Mouse (Mus musculus) heart, embryonic 13.5 days (tissue): ENCODE data around the gene Usp6nl. TPM values are rescaled to one million over a fixed set of nuclear protein-coding genes. Genes with fewer than 3 reads are reported as not detected.

Source experiments
- ATAC-seq: fragments of 200-750 bp; cut with Nextera tagmentation; 2 replicates; pipeline ENCODE4 v1.8.0; 2017; ENCODE audit warnings: moderate TSS enrichment; ENCODE audit not compliant: insufficient number of reproducible peaks, low FRiP score, low TSS enrichment; ENCODE audit errors: extremely low read depth
- H3K27ac ChIP-seq: fragments of 300-500 bp; sonication (generic); replicated peaks from 2 replicates; pipeline ENCODE4 v1.5.1; 2015; ENCODE audit warnings: moderate library complexity, mild to moderate bottlenecking, inconsistent platforms
- H3K27me3 ChIP-seq: fragments of 300-500 bp; sonication (generic); replicated peaks from 2 replicates; pipeline ENCODE4 v1.6.1; 2015; ENCODE audit warnings: mild to moderate bottlenecking, inconsistent platforms
- H3K36me3 ChIP-seq: fragments of 300-500 bp; sonication (generic); 2 replicates; pipeline ENCODE4 v1.6.1; 2015; ENCODE audit warnings: mild to moderate bottlenecking, inconsistent platforms
- H3K4me1 ChIP-seq: fragments of 300-500 bp; sonication (generic); 2 replicates; pipeline ENCODE4 v1.6.1; 2015; ENCODE audit warnings: inconsistent platforms
- H3K4me2 ChIP-seq: fragments of 300-500 bp; sonication (generic); 2 replicates; pipeline ENCODE4 v1.6.1; 2015; ENCODE audit warnings: inconsistent platforms, mild to moderate bottlenecking, moderate library complexity
- H3K4me3 ChIP-seq: fragments of 300-500 bp; sonication (generic); 2 replicates; pipeline ENCODE4 v1.5.1; 2015; ENCODE audit warnings: moderate library complexity, mild to moderate bottlenecking, inconsistent platforms
- H3K9ac ChIP-seq: fragments of 300-500 bp; sonication (generic); 2 replicates; pipeline ENCODE4 v1.6.1; 2015; ENCODE audit warnings: inconsistent platforms, mild to moderate bottlenecking, moderate library complexity
- H3K9me3 ChIP-seq: fragments of 300-500 bp; sonication (generic); 2 replicates; pipeline ENCODE4 v1.6.1; 2016; ENCODE audit warnings: inconsistent platforms
- WGBS: fragments of 180-500 bp; shearing (Covaris S2); methylation state at CpG from one replicate; pipeline ENCODE4 v1.1.7; 2015; ENCODE audit warnings: mixed read lengths; 5-methylcytosine and 5-hydroxymethylcytosine counted together
- polyA plus RNA-seq: library from polyadenylated mRNA; unstranded; fragments of >200 nt; fragmentation: Nextera tagmentation; extraction: Ambion mirVana; gene quantifications from 2 replicates; pipeline ENCODE4 v1.2.1, GENCODE M21; 2015

The Usp6nl gene
- 4.6 and 5.5 TPM in 2 replicates for polyA plus RNA-seq

GRCm38 (mm10) chr2:6322376-6322901 is at the start of gene Usp6nl:
Gene Usp6nl (plus strand): TSS chr2:6322667.
- Histone ChIP-seq H3K36me3 (no peaks in the 10 kb centered on the region), H3K4me1 (peaks cover 26% of the 10 kb centered on the region), H3K9ac (peak within 1 kb of the TSS; percentile 97), H3K4me2 (peak within 1 kb of the TSS; percentile 79), H3K9me3 (no peaks in the 10 kb centered on the region), H3K4me3 (peak within 1 kb of the TSS; percentile 97), H3K27ac (peak within 1 kb of the TSS; percentile 98), H3K27me3 (no peaks in the 10 kb centered on the region)
- ATAC-seq = peak; percentile 84
- WGBS = under 1% methylated on average over 63 of the region's 75 CpGs

- no peak overlapping the region for H3K4me3 ChIP-seq
- H3K27me3 ChIP-seq = no peaks in the 10 kb centered on the region
- peak overlapping the region; percentile 12 for H3K4me2 ChIP-seq
- 42% methylated on average over 10 of the region's 10 CpGs for WGBS
- no peak overlapping the region for H3K9ac ChIP-seq
- H3K9me3 ChIP-seq = no peaks in the 10 kb centered on the region
- no peaks in the 10 kb centered on the region for H3K36me3 ChIP-seq
- H3K27ac ChIP-seq = 0 out of 2 replicates have a peak overlapping the region, but pooled peaks have one; percentile 42
- no peak for ATAC-seq
- H3K4me1 ChIP-seq = peaks cover 20% of the 10 kb centered on the region
Observed at GRCm38 (mm10) chr2:6273392-6273845, 49.0 kb upstream of the Usp6nl start.

GRCm38 (mm10) chr2:6278813-6279530 is 43.5 kb upstream of the Usp6nl start:
- Histone ChIP-seq H3K4me1 (peaks cover 10% of the 10 kb centered on the region; the same call in 1 of the 2 replicates), H3K27me3 (no peaks in the 10 kb centered on the region), H3K9ac (no peak overlapping the region), H3K27ac (peak overlapping the region; percentile 39; the same call in 1 of the 2 replicates), H3K9me3 (no peaks in the 10 kb centered on the region), H3K36me3 (no peaks in the 10 kb centered on the region), H3K4me3 (no peak overlapping the region), H3K4me2 (no peak overlapping the region)
- ATAC-seq = no peak
- WGBS = 79% methylated on average over 10 of the region's 10 CpGs

- H3K27me3 ChIP-seq = no peaks in the 10 kb centered on the region
- no peak overlapping the region for H3K27ac ChIP-seq
- H3K9me3 ChIP-seq = no peaks in the 10 kb centered on the region
- no peak for ATAC-seq
- no peak overlapping the region for H3K4me3 ChIP-seq
- H3K36me3 ChIP-seq = no peaks in the 10 kb centered on the region
- WGBS = 64% methylated on average over 10 of the region's 10 CpGs
- peaks cover 12% of the 10 kb centered on the region; the same call in 1 of the 2 replicates for H3K4me1 ChIP-seq
- no peak overlapping the region for H3K9ac ChIP-seq
- H3K4me2 ChIP-seq = no peak overlapping the region
Observed at GRCm38 (mm10) chr2:6279614-6280301, 42.7 kb upstream of the Usp6nl start.

GRCm38 (mm10) chr2:6283569-6283968 is 38.9 kb upstream of the Usp6nl start:
- Histone ChIP-seq H3K4me2 (no peak overlapping the region), H3K36me3 (no peaks in the 10 kb centered on the region), H3K4me1 (peaks cover 17% of the 10 kb centered on the region; the same call in 1 of the 2 replicates), H3K9ac (no peak overlapping the region), H3K4me3 (no peak overlapping the region), H3K27ac (no peak overlapping the region), H3K27me3 (no peaks in the 10 kb centered on the region), H3K9me3 (no peaks in the 10 kb centered on the region)
- ATAC-seq = no peak
- WGBS = 82% methylated on average over 2 of the region's 2 CpGs

GRCm38 (mm10) chr2:6284784-6285183 is 37.7 kb upstream of the Usp6nl start:
- Histone ChIP-seq H3K27ac (no peak overlapping the region), H3K4me2 (no peak overlapping the region), H3K4me1 (peaks cover 11% of the 10 kb centered on the region; the same call in 1 of the 2 replicates), H3K9me3 (no peaks in the 10 kb centered on the region), H3K36me3 (no peaks in the 10 kb centered on the region), H3K4me3 (no peak overlapping the region), H3K9ac (no peak overlapping the region), H3K27me3 (no peaks in the 10 kb centered on the region)
- WGBS = 53% methylated on average over 3 of the region's 3 CpGs
- ATAC-seq = no peak

GRCm38 (mm10) chr2:6285794-6286193 is 36.7 kb upstream of the Usp6nl start:
- Histone ChIP-seq H3K9ac (no peak overlapping the region), H3K27me3 (no peaks in the 10 kb centered on the region), H3K4me3 (no peak overlapping the region), H3K36me3 (no peaks in the 10 kb centered on the region), H3K27ac (no peak overlapping the region), H3K4me2 (no peak overlapping the region), H3K4me1 (peaks cover 11% of the 10 kb centered on the region; the same call in 1 of the 2 replicates), H3K9me3 (no peaks in the 10 kb centered on the region)
- ATAC-seq = no peak
- WGBS = 16% methylated on average over 1 of the region's 1 CpGs

- 53% methylated on average over 11 of the region's 11 CpGs for WGBS
- no peaks in the 10 kb centered on the region for H3K9me3 ChIP-seq
- H3K36me3 ChIP-seq = no peaks in the 10 kb centered on the region
- H3K27me3 ChIP-seq = no peaks in the 10 kb centered on the region
- no peak overlapping the region for H3K4me3 ChIP-seq
- peaks cover 24% of the 10 kb centered on the region for H3K4me1 ChIP-seq
- peak overlapping the region; percentile 3; the same call in 1 of the 2 replicates for H3K4me2 ChIP-seq
- H3K9ac ChIP-seq = 0 out of 2 replicates have a peak overlapping the region, but pooled peaks have one; percentile 28
- no peak overlapping the region for H3K27ac ChIP-seq
- ATAC-seq = no peak
Observed at GRCm38 (mm10) chr2:6293825-6294444, 28.5 kb upstream of the Usp6nl start.

- WGBS = 57% methylated on average over 7 of the region's 7 CpGs
- ATAC-seq = no peak
- H3K9ac ChIP-seq = no peak overlapping the region
- peaks cover 24% of the 10 kb centered on the region for H3K4me1 ChIP-seq
- H3K9me3 ChIP-seq = no peaks in the 10 kb centered on the region
- H3K36me3 ChIP-seq = no peaks in the 10 kb centered on the region
- H3K4me3 ChIP-seq = no peak overlapping the region
- no peak overlapping the region for H3K4me2 ChIP-seq
- no peak overlapping the region for H3K27ac ChIP-seq
- no peaks in the 10 kb centered on the region for H3K27me3 ChIP-seq
Observed at GRCm38 (mm10) chr2:6294993-6295628, 27.4 kb upstream of the Usp6nl start.

- Histone ChIP-seq H3K4me1 (no peaks in the 10 kb centered on the region), H3K36me3 (no peaks in the 10 kb centered on the region), H3K9ac (no peak overlapping the region), H3K27ac (no peak overlapping the region), H3K4me2 (no peak overlapping the region), H3K4me3 (no peak overlapping the region), H3K27me3 (no peaks in the 10 kb centered on the region), H3K9me3 (no peaks in the 10 kb centered on the region)
- no peak for ATAC-seq
- WGBS = 89% methylated on average over 4 of the region's 4 CpGs
Observed at GRCm38 (mm10) chr2:6304768-6305167, 17.7 kb upstream of the Usp6nl start.

- H3K9me3 ChIP-seq = no peaks in the 10 kb centered on the region
- H3K4me2 ChIP-seq = no peak overlapping the region
- no peaks in the 10 kb centered on the region for H3K27me3 ChIP-seq
- no peak for ATAC-seq
- H3K4me1 ChIP-seq = no peaks in the 10 kb centered on the region
- WGBS = 60% methylated on average over 3 of the region's 3 CpGs
- no peak overlapping the region for H3K4me3 ChIP-seq
- no peaks in the 10 kb centered on the region for H3K36me3 ChIP-seq
- H3K27ac ChIP-seq = no peak overlapping the region
- no peak overlapping the region for H3K9ac ChIP-seq
Observed at GRCm38 (mm10) chr2:6306861-6307260, 15.6 kb upstream of the Usp6nl start.
